Mouse (Mus musculus) common myeloid progenitor, adult 5-6 weeks (primary cell): ENCODE measurements around the gene Tesmin. TPM values are rescaled to one million over a fixed set of nuclear protein-coding genes. Genes with fewer than 3 reads are reported as not detected.

Experiments
- ATAC-seq: replicated peaks from 2 replicates; pipeline ENCODE4 v1.8.0; 2016; ENCODE audit warnings: low read depth, mild to moderate bottlenecking, moderate TSS enrichment, inconsistent platforms; ENCODE audit not compliant: poor library complexity, severe bottlenecking
- total RNA-seq: library from RNA; stranded (forward); fragments of 200-1000, 187-1606 nt; gene quantifications from 2 replicates; pipeline ENCODE4 v1.2.3, GENCODE M21; 2017

The Tesmin gene
- 1.8 and 2.3 TPM in 2 replicates for total RNA-seq

DNA sequence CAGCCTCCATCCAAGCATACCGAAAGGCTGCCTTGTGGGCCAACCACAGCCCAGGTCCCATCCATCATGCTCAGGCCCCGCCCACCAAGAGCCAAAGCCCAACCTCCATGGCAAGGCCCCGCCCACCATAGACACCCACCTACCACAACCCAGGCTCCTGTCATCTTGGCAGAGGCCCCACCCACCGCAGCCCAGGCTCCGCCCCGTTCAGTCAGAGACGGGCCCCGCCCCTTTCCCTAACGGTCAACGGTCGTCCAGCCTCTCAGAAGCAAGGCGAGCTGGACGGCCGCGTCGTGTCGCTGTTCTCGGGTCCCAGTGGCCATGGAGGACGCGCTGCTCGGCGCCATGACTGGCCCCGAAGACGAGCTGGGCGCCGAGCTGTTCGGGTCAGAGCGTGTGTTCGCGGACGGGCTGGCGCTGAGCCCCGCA lies at the start of gene Tesmin:
Gene Tesmin, plus strand, starts transcription at position 229 of the 429 bp plus-strand sequence.
- ATAC-seq: peak; percentile 73

DNA sequence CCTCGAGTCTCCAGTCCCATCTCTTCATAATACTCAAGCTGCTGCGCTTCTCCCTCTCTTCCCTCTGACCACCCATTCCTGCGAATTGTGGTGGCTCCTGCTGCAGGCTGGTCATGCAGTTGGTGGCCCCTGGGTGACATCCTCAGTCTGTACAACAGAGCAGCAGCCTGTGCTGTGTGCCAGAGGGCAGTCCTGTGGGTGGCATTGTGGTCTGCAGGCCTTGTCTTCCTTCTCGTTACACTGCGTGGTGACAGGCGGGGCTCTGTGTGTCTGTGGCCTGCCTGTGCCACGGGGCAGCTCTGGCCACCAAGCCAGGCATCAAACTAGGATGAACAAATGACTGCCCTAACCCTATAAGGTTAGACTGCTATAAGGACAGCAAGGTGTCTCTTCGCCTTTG lies 49.5 kb upstream of the Tesmin start:
- peak; percentile 48 for ATAC-seq

DNA sequence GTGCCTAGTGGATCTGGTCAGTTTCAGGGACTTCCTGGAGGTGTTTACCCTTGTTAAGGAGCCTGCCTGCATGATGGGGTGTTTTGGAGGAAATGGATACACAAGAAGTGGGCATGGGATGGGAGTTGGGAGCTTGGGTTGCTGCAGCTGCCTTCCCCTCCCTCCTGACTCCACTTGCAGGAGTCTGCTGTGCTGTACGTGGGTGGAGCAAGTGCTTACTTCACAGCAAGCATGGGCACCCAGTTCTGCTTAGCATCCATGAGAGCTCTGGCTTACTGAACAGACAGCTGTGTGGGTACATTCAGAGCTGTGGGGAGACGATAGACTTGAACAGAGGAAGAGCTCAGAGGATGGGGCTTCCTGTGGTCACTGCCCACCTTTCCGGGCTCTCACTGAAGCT lies 47.6 kb upstream of the Tesmin start:
- ATAC-seq: peak; percentile 10; the same call in 1 of the 2 replicates

DNA sequence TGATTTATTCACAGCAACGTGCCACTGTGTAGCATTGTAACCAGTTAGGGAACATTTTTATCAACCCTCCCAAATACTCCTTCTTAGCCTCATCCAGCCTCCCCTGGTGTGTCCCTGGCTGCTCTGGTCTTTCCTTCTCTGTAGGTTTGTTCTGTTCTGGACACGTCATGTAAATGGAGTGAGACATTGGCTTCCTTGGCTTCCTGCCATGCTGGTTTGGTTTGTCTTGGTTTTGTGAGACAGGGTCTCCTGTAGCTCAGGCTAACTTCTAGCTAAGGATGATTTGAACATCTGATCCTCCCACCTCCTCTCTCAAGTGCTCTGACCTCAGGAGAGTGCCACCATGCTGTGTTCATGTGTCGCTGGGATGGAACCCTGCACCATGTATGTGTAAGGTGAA lies 44.7 kb upstream of the Tesmin start:
- no peak for ATAC-seq

DNA sequence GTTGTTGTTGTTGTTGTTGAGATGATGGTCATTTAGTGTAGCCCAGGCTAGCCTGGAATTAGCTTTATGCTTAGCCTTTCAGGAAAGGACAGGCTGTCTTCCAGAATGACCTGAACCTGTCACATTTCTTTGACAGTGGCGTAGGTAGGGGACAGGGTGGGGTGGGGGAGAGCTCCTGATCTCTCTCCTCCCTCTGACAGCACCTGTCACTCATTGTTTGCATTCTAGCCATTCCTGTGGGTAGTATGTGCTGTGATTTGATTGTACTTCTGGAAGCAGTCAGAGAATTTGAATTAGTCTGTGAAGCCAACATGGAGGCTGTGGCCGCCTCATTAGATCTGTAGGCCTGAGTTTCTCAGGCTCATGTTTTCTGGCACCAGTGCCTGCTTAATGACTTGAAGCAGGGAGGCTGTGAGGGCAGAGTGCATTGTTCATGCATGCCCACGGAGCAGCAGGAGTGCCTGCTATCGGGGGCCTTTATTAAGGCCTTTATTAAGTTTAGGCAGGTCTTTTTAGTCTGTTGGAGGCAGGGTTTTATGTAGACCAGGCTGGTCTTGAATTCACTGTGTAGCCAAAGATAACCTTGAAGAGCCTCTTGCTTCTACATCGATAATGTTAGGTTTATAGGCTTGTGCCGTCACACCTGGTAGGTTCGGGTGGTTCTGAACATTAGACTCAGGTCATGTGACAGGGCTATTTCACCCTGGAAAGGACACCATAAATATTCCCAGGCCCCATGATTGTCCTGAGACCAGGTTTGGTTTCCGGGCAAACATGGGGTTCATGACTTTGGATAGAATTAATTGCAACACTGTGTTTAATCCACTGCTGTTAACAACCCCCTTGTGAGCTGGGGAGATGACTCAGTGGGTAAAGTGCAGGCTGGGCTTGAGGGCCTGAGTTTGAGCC lies 43.8 kb upstream of the Tesmin start:
- no peak for ATAC-seq

DNA sequence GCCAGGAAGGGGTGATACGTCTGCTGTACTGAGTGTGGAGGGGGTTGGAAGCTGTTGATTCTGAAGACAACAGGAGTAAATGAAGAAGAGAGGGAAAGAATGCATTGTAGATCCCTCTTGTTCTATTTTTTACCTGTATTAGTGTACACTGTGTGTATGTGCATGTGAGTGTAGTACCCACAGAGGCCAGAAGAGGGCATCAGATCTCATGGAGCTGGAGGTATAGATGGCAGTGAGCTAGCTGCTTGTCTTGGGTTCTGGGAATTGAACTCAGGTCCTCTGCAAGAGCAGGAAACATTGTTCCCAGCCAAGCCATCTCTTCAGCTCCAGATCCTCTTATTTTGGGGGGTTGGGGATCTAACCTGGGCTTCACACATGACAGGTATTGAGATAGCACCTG lies 40.9 kb upstream of the Tesmin start:
- no peak for ATAC-seq

DNA sequence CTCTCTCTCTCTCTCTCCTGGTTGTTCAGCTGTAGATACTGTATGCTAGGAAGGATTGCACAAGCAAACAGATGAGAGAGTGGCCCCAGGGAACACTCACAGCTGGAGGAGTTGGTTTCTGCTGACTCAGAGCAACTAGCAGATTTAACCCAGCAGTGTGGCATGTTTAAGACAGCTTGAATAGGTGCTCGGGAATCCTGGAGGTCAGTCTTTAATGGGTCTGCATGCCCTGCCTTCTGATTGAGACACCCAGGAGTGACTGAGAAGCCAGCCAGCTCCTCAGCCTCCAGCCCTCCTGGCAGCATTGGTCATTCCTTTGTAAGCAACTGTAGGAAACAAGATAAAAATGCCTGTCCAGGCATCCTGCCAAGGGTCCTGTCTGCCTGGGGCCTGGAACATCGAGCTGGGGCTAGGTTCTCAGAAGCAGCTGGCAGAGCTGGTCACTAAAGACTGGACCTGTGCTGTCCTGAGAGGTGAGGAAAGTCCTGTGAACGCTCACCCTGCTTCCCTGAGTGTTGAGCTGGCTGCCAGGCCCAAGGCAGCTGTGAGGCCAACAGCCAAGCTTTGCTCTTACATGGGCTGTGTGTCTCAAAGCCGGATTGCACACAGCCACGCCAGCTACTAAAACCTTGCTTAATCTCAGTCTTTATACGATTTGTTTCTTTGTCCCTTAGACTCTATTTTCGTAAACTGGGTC lies 35.1 kb upstream of the Tesmin start:
- 0 out of 2 replicates have a peak, but pooled peaks have one; percentile 29 for ATAC-seq

DNA sequence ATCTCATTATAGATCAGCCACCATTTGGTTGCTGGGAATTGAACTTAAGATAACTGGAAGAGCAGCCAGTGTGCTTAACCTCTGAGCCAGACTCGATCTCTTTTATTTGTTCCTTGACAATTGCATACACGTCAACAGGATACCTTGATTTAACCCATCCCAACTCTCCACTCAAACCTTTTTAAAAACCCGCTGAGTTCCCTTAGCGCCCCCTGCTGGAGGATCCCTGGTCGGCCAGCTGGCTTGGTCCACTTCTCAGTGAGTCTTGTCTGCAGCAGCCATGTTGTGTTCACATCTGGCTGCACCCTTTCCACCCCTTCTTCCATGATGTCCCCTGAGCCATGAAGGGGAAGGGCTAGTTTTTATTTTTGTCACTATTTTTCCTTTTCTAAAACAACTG lies 33.6 kb upstream of the Tesmin start:
- ATAC-seq: no peak

DNA sequence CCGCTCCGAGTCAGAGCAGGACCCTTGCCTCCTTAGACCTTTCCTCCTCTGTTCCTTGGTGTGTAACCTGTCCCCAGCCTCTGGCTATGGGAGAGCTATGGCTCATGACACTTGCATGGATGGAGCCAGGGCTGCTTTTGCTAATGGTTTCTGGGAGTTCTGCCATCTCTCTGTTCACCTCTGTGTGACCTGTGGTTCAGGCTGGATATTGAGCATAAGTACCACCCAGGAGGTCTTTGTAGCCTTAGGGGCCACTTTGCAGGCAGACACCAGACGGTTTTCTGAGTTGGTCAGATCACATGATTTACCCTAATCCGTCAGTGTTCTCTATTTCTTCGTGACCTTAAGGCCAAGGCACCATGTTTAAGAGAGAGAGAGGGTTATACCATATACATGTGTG lies 32.1 kb upstream of the Tesmin start:
- ATAC-seq: no peak

DNA sequence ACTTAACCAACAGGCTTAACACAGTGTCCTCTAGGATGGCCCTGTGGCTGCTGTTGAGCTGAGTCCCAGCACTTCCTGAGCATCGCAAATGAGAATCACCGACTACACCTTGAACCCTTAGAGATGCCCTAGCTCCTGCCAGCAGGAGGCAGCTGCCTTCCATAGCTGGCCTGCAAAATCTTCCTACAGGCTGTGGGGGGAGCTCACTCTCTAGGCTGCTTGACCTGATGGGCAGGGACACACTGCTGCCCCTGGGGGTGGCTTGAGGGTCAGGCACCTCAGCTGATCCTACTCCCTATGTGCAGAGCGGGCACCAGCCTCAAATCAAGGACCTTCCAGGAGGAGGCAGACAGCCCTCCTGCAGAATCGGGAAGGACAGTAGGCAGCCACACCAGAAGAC lies 31.0 kb upstream of the Tesmin start:
- no peak for ATAC-seq

DNA sequence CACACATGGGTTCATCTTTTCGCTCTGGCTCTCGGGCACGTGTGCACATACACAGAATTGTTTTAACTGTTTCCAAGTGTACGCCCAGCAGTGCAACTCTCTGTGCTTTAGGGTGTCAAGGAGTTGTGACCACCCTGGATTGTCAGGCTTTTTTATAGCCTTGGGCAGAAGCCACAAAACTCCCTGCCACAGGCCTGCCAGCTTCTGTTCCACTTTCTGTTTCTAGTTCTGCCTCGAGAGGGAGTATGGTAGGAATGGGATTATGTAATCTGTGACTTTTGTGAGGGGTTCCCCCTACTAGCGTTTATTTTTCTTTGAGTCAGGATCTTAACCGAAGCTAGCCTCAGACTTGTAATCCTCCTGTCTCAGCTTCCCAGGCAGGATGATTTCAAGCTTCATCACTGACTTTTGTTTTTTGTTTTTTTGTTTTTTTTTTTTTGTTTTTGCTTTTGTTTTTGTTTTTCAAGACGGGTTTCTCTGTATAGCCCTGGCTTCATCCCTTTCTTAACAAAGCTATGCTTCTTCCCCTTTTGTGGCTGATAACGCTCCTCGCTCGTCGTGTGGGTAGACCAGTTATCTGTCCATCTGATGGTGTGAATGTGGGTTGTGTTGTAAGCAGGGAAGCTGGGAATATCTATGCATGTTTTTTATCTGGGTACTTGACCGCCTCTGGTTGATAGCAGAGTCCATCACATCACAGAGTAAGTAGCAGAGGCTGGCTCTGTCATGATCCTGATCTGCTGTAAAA lies 28.6 kb upstream of the Tesmin start:
- peak; percentile 87 for ATAC-seq

DNA sequence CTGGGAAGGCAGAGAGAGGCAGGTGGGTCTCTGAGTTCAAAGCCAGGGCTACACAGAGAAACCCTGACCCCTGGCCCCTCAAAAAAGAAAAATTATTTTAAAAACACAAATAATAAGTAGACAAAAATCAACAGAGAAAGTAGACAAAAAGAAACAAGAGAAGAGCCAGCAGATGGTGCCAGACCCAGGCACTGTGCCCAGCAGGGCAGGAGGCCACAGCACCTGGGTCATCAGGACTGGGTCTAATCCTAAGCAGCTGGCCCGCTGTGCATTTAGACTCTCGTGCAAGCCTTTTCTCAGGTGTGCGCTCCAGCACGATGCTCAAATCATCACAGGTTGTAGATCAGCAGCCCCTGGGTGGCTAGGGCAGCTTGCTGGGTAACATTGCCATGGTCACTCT lies 25.1 kb upstream of the Tesmin start:
- ATAC-seq: no peak

DNA sequence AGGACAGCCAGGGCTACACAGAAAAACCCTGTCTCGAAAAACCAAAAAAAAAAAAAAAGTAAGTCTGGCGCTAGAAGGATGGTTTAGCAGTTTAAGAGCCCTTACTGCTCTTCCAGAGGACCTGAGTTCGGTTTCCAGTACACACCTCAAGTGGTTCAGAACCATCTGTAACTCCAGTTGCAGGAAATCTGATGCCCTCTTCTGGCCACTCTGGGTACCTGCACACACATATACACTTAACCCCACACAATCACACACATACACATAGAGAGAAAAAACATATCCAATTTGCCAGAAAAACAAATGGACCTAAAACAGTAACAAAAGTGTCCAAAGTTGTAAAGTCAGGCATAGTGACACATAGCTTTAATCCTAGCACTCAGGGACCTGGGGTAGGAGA lies 23.6 kb upstream of the Tesmin start:
- no peak for ATAC-seq

DNA sequence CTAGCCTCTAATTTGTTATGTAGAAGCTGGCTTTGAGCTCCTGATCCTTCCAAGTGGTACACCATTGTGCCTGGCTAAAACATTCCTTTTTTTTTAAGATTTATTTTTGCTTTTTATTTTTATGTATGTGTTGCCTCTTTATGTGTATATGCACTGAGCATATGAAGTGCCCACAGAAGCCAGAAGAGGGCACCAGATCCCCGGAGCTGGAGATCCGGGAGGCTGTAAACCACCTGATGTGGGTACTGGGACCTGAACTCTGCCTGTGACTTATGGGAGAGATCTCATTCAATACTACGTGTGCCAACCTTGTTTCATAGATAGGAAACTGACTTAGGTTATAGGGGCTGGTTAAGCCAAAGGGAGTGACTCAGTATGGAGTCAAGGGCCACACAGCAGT lies 20.4 kb upstream of the Tesmin start:
- ATAC-seq: no peak

DNA sequence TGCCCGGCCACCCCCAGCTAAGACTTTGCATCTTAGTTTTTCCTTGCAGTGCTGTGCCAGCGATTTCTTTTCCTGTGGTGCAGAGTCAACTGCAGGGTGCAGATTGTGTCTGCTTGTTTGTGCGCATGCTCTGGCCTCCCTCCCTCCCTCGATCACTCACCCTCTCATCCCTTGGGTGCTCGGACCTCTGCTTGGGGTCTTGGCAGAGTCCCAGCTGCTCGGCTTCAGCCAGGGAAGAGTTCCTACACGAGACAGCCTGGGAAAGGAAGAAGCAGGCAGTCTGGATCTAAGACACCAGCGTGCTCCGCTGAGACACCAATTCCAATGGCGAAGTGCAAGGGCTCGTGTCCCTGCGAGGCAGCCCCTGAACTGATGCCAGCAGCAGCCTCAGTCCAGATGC lies 15.3 kb upstream of the Tesmin start:
- no peak for ATAC-seq

DNA sequence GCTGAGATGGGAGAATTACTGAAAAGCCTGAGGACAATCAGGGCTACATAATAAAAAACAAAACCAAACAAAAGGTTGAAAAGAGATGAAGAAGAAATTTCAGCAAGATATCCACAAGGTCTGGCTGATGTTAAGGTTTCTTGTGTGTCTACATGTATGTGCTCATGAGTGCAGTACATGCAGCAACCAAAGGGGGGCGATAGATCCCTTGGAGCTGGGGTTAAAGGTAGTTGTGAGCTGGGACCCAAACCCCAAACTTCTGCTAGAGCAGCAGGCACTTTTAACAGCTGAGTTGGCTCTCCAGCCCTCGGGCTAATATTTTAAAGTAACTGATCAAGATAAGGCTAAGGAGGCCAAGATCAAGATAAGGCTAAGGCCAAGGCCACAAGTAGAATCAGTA lies 14.6 kb upstream of the Tesmin start:
- no peak for ATAC-seq

DNA sequence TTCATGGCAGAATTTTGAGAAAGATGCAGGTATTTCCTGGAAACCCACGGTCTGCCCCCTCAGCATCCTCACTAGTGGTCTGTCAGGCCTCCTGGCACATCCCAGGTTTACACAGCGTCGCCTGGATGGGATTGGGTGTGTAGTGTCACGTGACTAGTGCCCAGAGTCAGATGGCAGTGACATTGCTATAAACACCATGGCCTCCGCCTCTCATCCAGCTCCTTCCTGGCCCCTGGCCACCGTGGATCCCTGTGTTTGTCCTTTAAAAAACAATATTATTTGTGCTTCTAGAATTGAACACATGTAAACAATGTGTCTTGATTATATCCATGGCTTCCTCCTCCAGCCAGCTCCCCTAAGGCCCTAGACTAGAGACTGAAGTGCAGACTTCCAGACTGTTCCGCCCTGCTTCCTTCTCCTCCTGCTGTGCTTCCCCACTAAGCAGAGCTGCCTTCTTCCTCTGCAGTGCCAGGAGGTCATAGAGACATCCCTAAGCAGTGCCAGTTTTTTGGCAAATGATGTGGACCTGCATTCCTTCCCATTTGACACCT lies 12.6 kb upstream of the Tesmin start:
- no peak for ATAC-seq

DNA sequence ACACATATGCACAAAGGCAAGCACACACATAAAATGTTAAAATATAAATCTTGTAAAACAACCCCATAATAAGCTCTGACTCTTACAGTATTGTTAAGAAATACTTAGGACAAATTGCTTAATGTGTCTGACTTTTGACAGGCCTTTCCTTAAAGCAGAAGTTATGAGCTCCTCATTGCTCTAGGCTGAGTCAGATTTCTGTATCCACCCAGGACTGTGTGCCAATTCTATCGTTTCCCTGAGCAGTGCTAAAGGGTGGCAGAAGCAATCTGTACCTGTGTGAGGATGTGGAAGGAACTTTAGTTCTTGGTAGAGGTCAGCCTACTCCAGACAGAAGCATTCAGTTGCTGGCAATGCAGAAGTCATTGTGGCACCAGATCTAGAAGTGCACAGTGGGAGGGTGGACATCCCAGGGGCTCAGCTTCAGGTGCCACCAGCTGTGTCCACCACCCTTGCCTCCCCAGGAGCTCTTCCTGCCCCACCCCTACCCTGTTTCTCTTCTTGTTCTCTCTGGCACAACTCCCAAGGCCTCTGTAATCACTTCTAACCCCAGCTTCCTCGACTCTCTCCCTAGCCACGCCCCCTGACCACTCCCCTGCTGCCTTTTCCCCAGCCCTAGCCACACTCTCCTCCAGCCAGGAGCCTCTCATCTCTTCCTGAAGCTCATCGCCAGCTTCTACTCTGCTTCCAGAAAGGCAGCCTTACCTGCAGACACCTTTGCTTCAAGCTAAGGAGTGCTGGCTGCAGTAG lies 11.5 kb upstream of the Tesmin start:
- peak; percentile 69 for ATAC-seq

DNA sequence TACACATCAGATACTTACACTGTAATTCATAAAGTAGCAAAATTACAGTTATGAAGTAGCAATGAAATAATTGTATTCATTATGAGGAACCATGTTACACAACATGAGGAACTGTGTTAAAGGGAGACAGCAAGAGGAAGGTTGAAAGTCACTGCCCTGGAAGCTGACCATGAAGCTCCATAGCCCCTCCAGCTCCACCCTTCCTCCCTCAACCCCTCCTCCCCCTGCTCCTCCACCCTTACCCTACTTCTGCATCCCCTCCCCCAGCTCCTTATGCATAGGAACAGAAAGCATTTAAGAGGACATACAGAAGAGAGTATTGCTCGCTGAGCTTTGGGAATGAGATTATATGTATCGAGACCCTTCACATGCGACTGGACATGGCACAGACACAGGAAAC lies 10.0 kb upstream of the Tesmin start:
- ATAC-seq: peak; percentile 65

DNA sequence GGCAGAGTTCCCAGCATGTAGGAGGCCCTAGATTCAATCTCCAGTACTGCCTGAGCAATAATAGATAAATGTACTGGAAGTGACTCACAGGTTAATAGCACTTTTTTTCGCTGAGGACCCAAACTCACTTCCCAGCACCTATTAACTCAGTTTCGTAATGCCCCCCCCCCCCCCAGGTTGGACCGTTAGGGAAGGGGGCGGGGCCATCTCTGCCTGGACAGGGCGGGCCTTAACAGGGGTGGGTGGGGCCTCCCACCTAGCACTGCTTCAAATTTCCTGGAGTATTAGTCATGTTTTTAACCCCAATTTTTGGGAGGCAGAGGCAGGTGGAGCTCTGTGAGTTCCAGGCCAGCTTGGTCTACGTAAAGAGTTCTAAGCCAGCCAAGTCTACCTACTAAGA lies 596 bp upstream of the Tesmin start:
- no peak for ATAC-seq
